Mouse (Mus musculus): Measurements from ENCODE around the gene Ide. TPM values are rescaled to one million over a fixed set of nuclear protein-coding genes. Genes with fewer than 3 reads are reported as not detected.

The Ide gene
- 49.0 and 58.2 TPM in 2 replicates for polyA plus RNA-seq (2014; fragmentation: Nextera tagmentation; extraction: Ambion mirVana)

- H3K4me1 ChIP-seq (replicated peaks; ENCODE audit: control insufficient read depth, insufficient read depth, low read length) = no peaks in the 10 kb centered on the region
- no peaks in the 10 kb centered on the region for H3K9me3 ChIP-seq (ENCODE audit: control insufficient read depth, low read length)
- H3K4me2 ChIP-seq (replicated peaks; ENCODE audit: low read depth, low read length) = no peak within 1 kb of the TSS
- no peak within 1 kb of the TSS for H3K9ac ChIP-seq (ENCODE audit: low read depth, low read length)
- ATAC-seq (ENCODE audit: low FRiP score) = no peak
- H3K4me3 ChIP-seq (ENCODE audit: low read depth, low read length) = no peak within 1 kb of the TSS
- no peaks in the 10 kb centered on the region for H3K36me3 ChIP-seq (ENCODE audit: control insufficient read depth, insufficient read depth, low read length)
- H3K27ac ChIP-seq (ENCODE audit: low read depth, low read length) = no peak within 1 kb of the TSS
- no peaks in the 10 kb centered on the region for H3K27me3 ChIP-seq (ENCODE audit: control insufficient read depth, insufficient read depth, low read length)
- no peak for DNase-seq (ENCODE audit: low spot score)
- WGBS = 79% methylated on average over 4 of the region's 4 CpGs
Measured at GRCm38 (mm10) chr19:37337752-37338151, at the start of gene Ide. Ide (minus strand) TSS chr19:37337852.

DNA sequence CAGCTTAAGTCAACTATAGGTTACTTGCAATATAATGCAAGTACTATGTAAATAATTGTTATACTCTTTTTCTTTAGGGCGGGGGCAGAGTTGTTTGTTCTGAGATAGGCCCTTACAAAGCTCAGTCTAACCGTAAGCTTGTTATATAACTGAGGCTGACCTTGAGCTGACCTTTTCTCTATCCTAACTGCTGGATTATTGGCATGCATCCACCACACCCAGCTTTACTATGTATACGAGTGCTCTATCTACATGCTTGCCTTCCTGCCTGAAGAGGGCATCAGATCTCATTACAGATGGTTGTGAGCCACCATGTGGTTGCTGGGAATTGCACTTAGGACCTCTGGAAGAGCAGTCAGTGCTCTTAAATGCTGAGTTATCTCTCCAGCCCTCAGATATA, 48.5 kb upstream of the Ide start:
- Histone ChIP-seq H3K9me3 (ENCODE audit: control insufficient read depth, low read length) (no peaks in the 10 kb centered on the region), H3K36me3 (ENCODE audit: control insufficient read depth, insufficient read depth, low read length) (no peaks in the 10 kb centered on the region), H3K4me3 (ENCODE audit: low read depth, low read length) (no peak overlapping the region), H3K4me2 (replicated peaks; ENCODE audit: low read depth, low read length) (no peak overlapping the region), H3K27me3 (ENCODE audit: control insufficient read depth, insufficient read depth, low read length) (no peaks in the 10 kb centered on the region), H3K4me1 (replicated peaks; ENCODE audit: control insufficient read depth, insufficient read depth, low read length) (no peaks in the 10 kb centered on the region), H3K27ac (ENCODE audit: low read depth, low read length) (no peak overlapping the region), H3K9ac (ENCODE audit: low read depth, low read length) (no peak overlapping the region)
- ATAC-seq (ENCODE audit: low FRiP score) = no peak
- WGBS = 89% methylated on average over 3 of the region's 3 CpGs
- DNase-seq (ENCODE audit: low spot score) = no peak

DNA sequence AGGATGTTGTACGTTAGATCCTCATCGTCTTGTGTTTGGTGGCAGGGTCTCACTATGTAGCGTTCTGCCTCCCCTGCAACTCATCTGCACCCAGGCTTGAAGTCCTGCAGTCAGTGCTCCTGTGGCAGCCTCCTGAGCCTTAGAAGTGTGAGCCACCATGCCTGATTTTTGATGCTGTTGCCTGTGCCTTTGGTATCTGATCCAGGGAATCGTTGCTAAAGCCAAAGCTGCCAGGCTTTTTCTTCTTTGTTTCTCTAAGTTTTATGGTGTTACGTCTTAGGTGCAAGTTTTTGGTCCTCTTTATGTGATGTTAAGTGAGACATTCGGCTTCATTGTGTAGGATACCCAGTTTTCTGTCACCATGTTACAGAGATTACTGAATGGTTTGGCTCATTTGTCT, 41.2 kb upstream of the Ide start:
- H3K27ac ChIP-seq (ENCODE audit: low read depth, low read length) = no peak overlapping the region
- no peaks in the 10 kb centered on the region for H3K36me3 ChIP-seq (ENCODE audit: control insufficient read depth, insufficient read depth, low read length)
- H3K9ac ChIP-seq (ENCODE audit: low read depth, low read length) = 0 out of 2 replicates have a peak overlapping the region, but pooled peaks have one; percentile 11
- H3K4me1 ChIP-seq (replicated peaks; ENCODE audit: control insufficient read depth, insufficient read depth, low read length) = no peaks in the 10 kb centered on the region
- DNase-seq (ENCODE audit: low spot score) = no peak
- WGBS = 90% methylated on average over 6 of the region's 6 CpGs
- no peak for ATAC-seq (ENCODE audit: low FRiP score)
- no peaks in the 10 kb centered on the region for H3K27me3 ChIP-seq (ENCODE audit: control insufficient read depth, insufficient read depth, low read length)
- no peak overlapping the region for H3K4me3 ChIP-seq (ENCODE audit: low read depth, low read length)
- H3K9me3 ChIP-seq (ENCODE audit: control insufficient read depth, low read length) = no peaks in the 10 kb centered on the region
- H3K4me2 ChIP-seq (replicated peaks; ENCODE audit: low read depth, low read length) = no peak overlapping the region

GRCm38 (mm10) chr19:37377404-37377990, 39.8 kb upstream of the Ide start:
- ATAC-seq (ENCODE audit: low FRiP score) (no peak), DNase-seq (ENCODE audit: low spot score) (no peak)
- H3K9me3 ChIP-seq (ENCODE audit: control insufficient read depth, low read length) = no peaks in the 10 kb centered on the region
- H3K9ac ChIP-seq (ENCODE audit: low read depth, low read length) = 0 out of 2 replicates have a peak overlapping the region, but pooled peaks have one; percentile 8
- WGBS = 30% methylated on average over 8 of the region's 8 CpGs
- peak overlapping the region; percentile 92 for H3K4me3 ChIP-seq (ENCODE audit: low read depth, low read length)
- H3K27ac ChIP-seq (ENCODE audit: low read depth, low read length) = no peak overlapping the region
- no peaks in the 10 kb centered on the region for H3K36me3 ChIP-seq (ENCODE audit: control insufficient read depth, insufficient read depth, low read length)
- H3K4me2 ChIP-seq (replicated peaks; ENCODE audit: low read depth, low read length) = peak overlapping the region; percentile 53
- no peaks in the 10 kb centered on the region for H3K27me3 ChIP-seq (ENCODE audit: control insufficient read depth, insufficient read depth, low read length)
- H3K4me1 ChIP-seq (replicated peaks; ENCODE audit: control insufficient read depth, insufficient read depth, low read length) = no peaks in the 10 kb centered on the region

GRCm38 (mm10) chr19:37376841-37377240, 39.2 kb upstream of the Ide start:
- H3K27ac ChIP-seq (ENCODE audit: low read depth, low read length) = no peak overlapping the region
- H3K4me1 ChIP-seq (replicated peaks; ENCODE audit: control insufficient read depth, insufficient read depth, low read length) = no peaks in the 10 kb centered on the region
- H3K9ac ChIP-seq (ENCODE audit: low read depth, low read length) = peak overlapping the region; percentile 82
- peak overlapping the region; percentile 53 for H3K4me2 ChIP-seq (replicated peaks; ENCODE audit: low read depth, low read length)
- H3K36me3 ChIP-seq (ENCODE audit: control insufficient read depth, insufficient read depth, low read length) = no peaks in the 10 kb centered on the region
- DNase-seq (ENCODE audit: low spot score) (peak; percentile 29), ATAC-seq (ENCODE audit: low FRiP score) (no peak)
- no peaks in the 10 kb centered on the region for H3K27me3 ChIP-seq (ENCODE audit: control insufficient read depth, insufficient read depth, low read length)
- H3K4me3 ChIP-seq (ENCODE audit: low read depth, low read length) = peak overlapping the region; percentile 92
- WGBS = 3% methylated on average over 11 of the region's 11 CpGs
- no peaks in the 10 kb centered on the region for H3K9me3 ChIP-seq (ENCODE audit: control insufficient read depth, low read length)

DNA sequence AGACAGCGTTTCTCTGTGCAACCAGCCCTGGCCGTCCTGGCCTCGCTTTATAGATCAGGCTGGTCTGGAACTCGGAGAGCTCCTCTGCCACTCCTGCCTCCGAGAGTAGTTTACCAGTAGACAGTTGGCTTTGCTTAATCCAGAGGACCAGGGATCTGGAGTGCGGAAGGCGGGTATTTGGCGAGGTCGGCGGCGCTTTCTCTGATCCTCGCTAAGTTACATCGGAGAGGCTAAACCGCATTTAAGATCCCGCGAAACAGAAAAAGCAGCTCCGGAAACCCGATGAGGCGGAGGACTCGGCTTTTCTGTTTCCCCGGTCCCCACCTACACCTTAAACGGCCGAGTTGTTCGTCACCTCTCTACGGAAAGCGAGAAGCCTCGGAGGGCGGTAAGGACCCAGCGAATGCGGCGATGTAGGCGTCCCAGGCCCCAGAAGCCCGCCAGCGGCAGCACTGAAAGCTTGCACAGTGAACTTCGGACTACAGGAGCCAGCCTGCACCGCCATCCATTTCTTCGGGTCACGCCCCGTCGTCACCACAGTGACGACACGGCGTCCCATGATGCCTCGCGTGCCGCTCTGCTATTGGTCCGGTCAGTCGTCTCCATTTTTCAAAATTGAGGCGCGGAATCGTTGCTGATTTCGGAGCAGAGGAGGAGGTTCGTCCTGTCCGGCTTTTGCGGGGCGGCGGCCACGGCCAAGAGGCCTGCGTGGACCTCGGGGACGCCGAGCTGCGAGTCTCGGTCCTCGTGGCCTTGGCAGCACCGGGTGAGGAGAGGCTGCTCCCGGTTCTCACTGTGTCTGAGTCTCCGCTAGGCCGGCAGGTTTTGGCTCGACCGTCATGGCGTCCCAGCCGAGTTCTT, 38.3 kb upstream of the Ide start, which contains the start of gene Kif11:
Kif11 (plus strand) TSS at position 649 of the 861 bp plus-strand sequence.
- Histone ChIP-seq H3K9me3 (ENCODE audit: control insufficient read depth, low read length) (no peaks in the 10 kb centered on the region), H3K27me3 (ENCODE audit: control insufficient read depth, insufficient read depth, low read length) (no peaks in the 10 kb centered on the region), H3K4me3 (ENCODE audit: low read depth, low read length) (peak within 1 kb of the TSS; percentile 92), H3K36me3 (ENCODE audit: control insufficient read depth, insufficient read depth, low read length) (no peaks in the 10 kb centered on the region), H3K27ac (ENCODE audit: low read depth, low read length) (peak within 1 kb of the TSS; percentile 91), H3K4me1 (replicated peaks; ENCODE audit: control insufficient read depth, insufficient read depth, low read length) (no peaks in the 10 kb centered on the region), H3K9ac (ENCODE audit: low read depth, low read length) (peak within 1 kb of the TSS; percentile 82), H3K4me2 (replicated peaks; ENCODE audit: low read depth, low read length) (peak within 1 kb of the TSS; percentile 53)
- DNase-seq (ENCODE audit: low spot score) (peak; percentile 98), ATAC-seq (ENCODE audit: low FRiP score) (peak; percentile 100)
- under 1% methylated on average over 73 of the region's 73 CpGs for WGBS

- no peaks in the 10 kb centered on the region for H3K36me3 ChIP-seq (ENCODE audit: control insufficient read depth, insufficient read depth, low read length)
- peak overlapping the region; percentile 92 for H3K4me3 ChIP-seq (ENCODE audit: low read depth, low read length)
- 24% methylated on average over 7 of the region's 7 CpGs for WGBS
- no peaks in the 10 kb centered on the region for H3K9me3 ChIP-seq (ENCODE audit: control insufficient read depth, low read length)
- ATAC-seq (ENCODE audit: low FRiP score) (no peak), DNase-seq (ENCODE audit: low spot score) (peak; percentile 7)
- H3K4me2 ChIP-seq (replicated peaks; ENCODE audit: low read depth, low read length) = peak overlapping the region; percentile 53
- peak overlapping the region; percentile 91 for H3K27ac ChIP-seq (ENCODE audit: low read depth, low read length)
- peak overlapping the region; percentile 82 for H3K9ac ChIP-seq (ENCODE audit: low read depth, low read length)
- H3K4me1 ChIP-seq (replicated peaks; ENCODE audit: control insufficient read depth, insufficient read depth, low read length) = no peaks in the 10 kb centered on the region
- H3K27me3 ChIP-seq (ENCODE audit: control insufficient read depth, insufficient read depth, low read length) = no peaks in the 10 kb centered on the region
Measured at GRCm38 (mm10) chr19:37374941-37375754, 37.5 kb upstream of the Ide start.

DNA sequence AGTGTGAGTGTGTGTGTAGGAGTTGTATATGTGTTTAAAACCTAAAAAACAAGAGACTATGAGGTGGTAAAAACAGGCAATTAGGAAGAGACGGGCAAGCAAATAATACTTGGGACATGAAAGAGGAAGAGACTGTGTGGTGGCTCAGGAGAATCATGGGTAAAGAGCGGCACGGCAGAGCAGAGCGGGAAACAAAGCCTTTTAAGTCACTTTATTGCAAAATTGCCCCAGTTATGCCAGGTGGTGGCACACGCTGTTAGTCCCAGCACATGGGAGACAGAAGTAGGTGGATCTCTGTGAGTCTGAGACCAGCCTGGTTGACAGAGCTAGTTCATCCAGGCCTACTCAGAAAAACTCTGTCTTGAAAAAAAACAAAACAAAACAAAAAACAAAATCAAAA, 32.7 kb upstream of the Ide start:
- Histone ChIP-seq H3K36me3 (ENCODE audit: control insufficient read depth, insufficient read depth, low read length) (no peaks in the 10 kb centered on the region), H3K4me2 (replicated peaks; ENCODE audit: low read depth, low read length) (no peak overlapping the region), H3K27ac (ENCODE audit: low read depth, low read length) (no peak overlapping the region), H3K9ac (ENCODE audit: low read depth, low read length) (no peak overlapping the region), H3K27me3 (ENCODE audit: control insufficient read depth, insufficient read depth, low read length) (no peaks in the 10 kb centered on the region), H3K4me3 (ENCODE audit: low read depth, low read length) (no peak overlapping the region), H3K9me3 (ENCODE audit: control insufficient read depth, low read length) (no peaks in the 10 kb centered on the region), H3K4me1 (replicated peaks; ENCODE audit: control insufficient read depth, insufficient read depth, low read length) (no peaks in the 10 kb centered on the region)
- no peak for ATAC-seq (ENCODE audit: low FRiP score)
- 92% methylated on average over 5 of the region's 5 CpGs for WGBS
- DNase-seq (ENCODE audit: low spot score) = no peak
